Mouse (Mus musculus): ENCODE measurements around the gene Pld3. TPM values are rescaled to one million over a fixed set of nuclear protein-coding genes. Genes with fewer than 3 reads are reported as not detected.

Gene Pld3
- polyA plus RNA-seq, 1 experiment, result 280 TPM

GRCm38 (mm10) chr7:27538797-27539196, 14.2 kb downstream of the Pld3 start:
- Histone ChIP-seq H3K4me1 (ENCODE audit: control insufficient read depth, insufficient read depth, insufficient read length) (peaks cover 13% of the 10 kb centered on the region; the same call in 1 of the 2 replicates), H3K4me3 (ENCODE audit: extremely low read depth, insufficient read depth, insufficient read length) (no peak overlapping the region), H3K27ac (ENCODE audit: insufficient read depth, low read length) (no peak overlapping the region), H3K27me3 (ENCODE audit: control insufficient read depth, insufficient read depth, low read length) (no peaks in the 10 kb centered on the region), H3K36me3 (ENCODE audit: control insufficient read depth, insufficient read depth, low read length) (peaks cover 9% of the 10 kb centered on the region)
- WGBS, result 79% methylated on average over 2 of the region's 2 CpGs
- no peak for DNase-seq (ENCODE audit: low read depth in 1 of 2, low spot score in 2 of 2)
- TF ChIP-seq POLR2A (IDR thresholded peaks at IDR 0.05; ENCODE audit: low read depth, low read length) (no peak), CTCF (IDR thresholded peaks at IDR 0.05; ENCODE audit: extremely low read depth, insufficient read depth, insufficient read length, insufficient replicate concordance) (no peak)

- 90% methylated on average over 8 of the region's 8 CpGs for WGBS
- no peak for TF ChIP-seq CTCF (IDR thresholded peaks at IDR 0.05; ENCODE audit: extremely low read depth, insufficient read depth, insufficient read length, insufficient replicate concordance)
- no peak for TF ChIP-seq POLR2A (IDR thresholded peaks at IDR 0.05; ENCODE audit: low read depth, low read length)
Observed at GRCm38 (mm10) chr7:27537998-27538397, 15.0 kb downstream of the Pld3 start.

GRCm38 (mm10) chr7:27536618-27537017, 16.4 kb downstream of the Pld3 start:
- DNase-seq (ENCODE audit: low read depth in 1 of 2, low spot score in 2 of 2), result no peak
- 45% methylated on average over 6 of the region's 6 CpGs for WGBS
- Histone ChIP-seq H3K4me3 (ENCODE audit: extremely low read depth, insufficient read depth, insufficient read length) (no peak overlapping the region), H3K36me3 (ENCODE audit: control insufficient read depth, insufficient read depth, low read length) (peaks cover 23% of the 10 kb centered on the region), H3K4me1 (ENCODE audit: control insufficient read depth, insufficient read depth, insufficient read length) (peaks cover 6% of the 10 kb centered on the region; the same call in 1 of the 2 replicates), H3K27ac (ENCODE audit: insufficient read depth, low read length) (no peak overlapping the region; the same call in 1 of the 2 replicates), H3K27me3 (ENCODE audit: control insufficient read depth, insufficient read depth, low read length) (no peaks in the 10 kb centered on the region)
- no peak for TF ChIP-seq CTCF (IDR thresholded peaks at IDR 0.05; ENCODE audit: extremely low read depth, insufficient read depth, insufficient read length, insufficient replicate concordance)
- no peak for TF ChIP-seq POLR2A (IDR thresholded peaks at IDR 0.05; ENCODE audit: low read depth, low read length)

More at GRCm38 (mm10) chr7:27537998-27538397, 15.0 kb downstream of the Pld3 start:
- no peak overlapping the region; the same call in 1 of the 2 replicates for H3K27ac ChIP-seq (ENCODE audit: insufficient read depth, low read length)
- DNase-seq (ENCODE audit: low read depth in 1 of 2, low spot score in 2 of 2), result no peak
- H3K4me1 ChIP-seq (ENCODE audit: control insufficient read depth, insufficient read depth, insufficient read length), result peaks cover 13% of the 10 kb centered on the region; the same call in 1 of the 2 replicates
- H3K27me3 ChIP-seq (ENCODE audit: control insufficient read depth, insufficient read depth, low read length), result no peaks in the 10 kb centered on the region
- H3K36me3 ChIP-seq (ENCODE audit: control insufficient read depth, insufficient read depth, low read length), result peaks cover 14% of the 10 kb centered on the region
- no peak overlapping the region for H3K4me3 ChIP-seq (ENCODE audit: extremely low read depth, insufficient read depth, insufficient read length)

- Histone ChIP-seq H3K4me1 (ENCODE audit: control insufficient read depth, insufficient read depth, insufficient read length) (0 out of 2 replicates have a peak, but pooled peaks cover 2% of the 10 kb centered on the region), H3K27me3 (ENCODE audit: control insufficient read depth, insufficient read depth, low read length) (no peaks in the 10 kb centered on the region), H3K4me3 (ENCODE audit: extremely low read depth, insufficient read depth, insufficient read length) (no peak overlapping the region), H3K27ac (ENCODE audit: insufficient read depth, low read length) (no peak overlapping the region), H3K36me3 (ENCODE audit: control insufficient read depth, insufficient read depth, low read length) (peaks cover 23% of the 10 kb centered on the region)
- 85% methylated on average over 2 of the region's 2 CpGs for WGBS
- TF ChIP-seq POLR2A (IDR thresholded peaks at IDR 0.05; ENCODE audit: low read depth, low read length) (no peak), CTCF (IDR thresholded peaks at IDR 0.05; ENCODE audit: extremely low read depth, insufficient read depth, insufficient read length, insufficient replicate concordance) (no peak)
- no peak for DNase-seq (ENCODE audit: low read depth in 1 of 2, low spot score in 2 of 2)
Observed at GRCm38 (mm10) chr7:27535386-27535785, 17.6 kb downstream of the Pld3 start.

GRCm38 (mm10) chr7:27532480-27533050, 20.5 kb downstream of the Pld3 start:
- Histone ChIP-seq H3K27ac (ENCODE audit: insufficient read depth, low read length) (no peak overlapping the region), H3K36me3 (ENCODE audit: control insufficient read depth, insufficient read depth, low read length) (peaks cover 22% of the 10 kb centered on the region), H3K4me3 (ENCODE audit: extremely low read depth, insufficient read depth, insufficient read length) (no peak overlapping the region), H3K27me3 (ENCODE audit: control insufficient read depth, insufficient read depth, low read length) (no peaks in the 10 kb centered on the region), H3K4me1 (ENCODE audit: control insufficient read depth, insufficient read depth, insufficient read length) (0 out of 2 replicates have a peak, but pooled peaks cover 2% of the 10 kb centered on the region)
- TF ChIP-seq CTCF (IDR thresholded peaks at IDR 0.05; ENCODE audit: extremely low read depth, insufficient read depth, insufficient read length, insufficient replicate concordance) (no peak), POLR2A (IDR thresholded peaks at IDR 0.05; ENCODE audit: low read depth, low read length) (no peak)
- DNase-seq (ENCODE audit: low read depth in 1 of 2, low spot score in 2 of 2), result no peak
- 93% methylated on average over 9 of the region's 9 CpGs for WGBS

- TF ChIP-seq CTCF (IDR thresholded peaks at IDR 0.05; ENCODE audit: extremely low read depth, insufficient read depth, insufficient read length, insufficient replicate concordance) (no peak), POLR2A (IDR thresholded peaks at IDR 0.05; ENCODE audit: low read depth, low read length) (no peak)
- H3K27me3 ChIP-seq (ENCODE audit: control insufficient read depth, insufficient read depth, low read length), result no peaks in the 10 kb centered on the region
- H3K4me3 ChIP-seq (ENCODE audit: extremely low read depth, insufficient read depth, insufficient read length), result no peak overlapping the region
- H3K27ac ChIP-seq (ENCODE audit: insufficient read depth, low read length), result no peak overlapping the region
- H3K4me1 ChIP-seq (ENCODE audit: control insufficient read depth, insufficient read depth, insufficient read length), result 0 out of 2 replicates have a peak, but pooled peaks cover 2% of the 10 kb centered on the region
- H3K36me3 ChIP-seq (ENCODE audit: control insufficient read depth, insufficient read depth, low read length), result peaks cover 22% of the 10 kb centered on the region
- DNase-seq (ENCODE audit: low read depth in 1 of 2, low spot score in 2 of 2), result no peak
- 96% methylated on average over 10 of the region's 10 CpGs for WGBS
Observed at GRCm38 (mm10) chr7:27531707-27532106, 21.3 kb downstream of the Pld3 start.

GRCm38 (mm10) chr7:27530937-27531336, 22.1 kb downstream of the Pld3 start:
- DNase-seq (ENCODE audit: low read depth in 1 of 2, low spot score in 2 of 2), result no peak
- Histone ChIP-seq H3K27ac (ENCODE audit: insufficient read depth, low read length) (no peak overlapping the region), H3K4me3 (ENCODE audit: extremely low read depth, insufficient read depth, insufficient read length) (no peak overlapping the region), H3K36me3 (ENCODE audit: control insufficient read depth, insufficient read depth, low read length) (peaks cover 21% of the 10 kb centered on the region), H3K27me3 (ENCODE audit: control insufficient read depth, insufficient read depth, low read length) (no peaks in the 10 kb centered on the region), H3K4me1 (ENCODE audit: control insufficient read depth, insufficient read depth, insufficient read length) (no peaks in the 10 kb centered on the region)
- WGBS, result 94% methylated on average over 3 of the region's 3 CpGs
- TF ChIP-seq CTCF (IDR thresholded peaks at IDR 0.05; ENCODE audit: extremely low read depth, insufficient read depth, insufficient read length, insufficient replicate concordance) (no peak), POLR2A (IDR thresholded peaks at IDR 0.05; ENCODE audit: low read depth, low read length) (no peak)

Data from spleen, adult 2 months (tissue).